17 mouse cellular contexts compared by ENCODE assay signal in the genomic region with DNA sequence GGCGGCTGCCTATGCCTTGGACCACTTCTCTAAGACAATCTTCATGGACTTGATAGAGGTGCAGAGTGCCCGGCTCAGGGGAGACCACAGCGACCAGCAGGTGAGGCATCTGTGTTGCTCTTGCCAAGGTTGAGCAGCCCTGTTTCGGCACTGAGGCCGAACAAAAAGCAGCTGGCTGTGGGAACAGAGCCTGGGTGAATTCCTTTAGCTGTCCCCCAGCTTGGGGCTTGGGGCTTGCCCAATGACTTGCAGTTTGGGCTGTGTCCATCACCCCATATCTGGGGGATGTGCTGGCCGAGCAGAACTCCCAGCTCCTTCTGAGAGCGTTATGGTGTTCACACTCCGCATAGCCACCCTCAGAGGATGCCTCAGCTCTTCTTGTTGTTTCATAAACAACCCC.
"Had no signal": no experiment of that assay in that cellular context is flagged by ENCODE, and none has a peak within 500 bp of the region (broad histone marks: within the 10 kb centered on the region; RNA-seq: fewer than 3 reads in every experiment).

No protein-coding gene starts in this region.

- H3K27me3 ChIP-seq: lung, embryonic 15.5 days; megakaryocyte, embryonic 14.5 days; midbrain, embryonic 13.5 days; midbrain, embryonic 15.5 days; neural tube, embryonic 12.5 days; stomach, embryonic 15.5 days had no signal

- DNase-seq: lung, adult 2 months; lung, postnatal 14 days; lung, postnatal 36 days; right cerebral cortex, postnatal 14 days; thymus, adult 2 months; thymus, postnatal 25 days; thymus, postnatal 4 days had no signal

- H3K4me2 ChIP-seq: lung, embryonic 15.5 days; midbrain, embryonic 11.5 days; midbrain, embryonic 13.5 days; midbrain, embryonic 15.5 days; neural tube, embryonic 12.5 days; stomach, embryonic 15.5 days had no signal

- ATAC-seq: lung, postnatal 0 days; midbrain, embryonic 13.5 days; midbrain, embryonic 15.5 days had no signal

- H3K27ac ChIP-seq: lung, embryonic 15.5 days; macrophage; midbrain, embryonic 13.5 days; midbrain, embryonic 15.5 days; neural tube, embryonic 12.5 days; stomach, embryonic 15.5 days; stomach, postnatal 0 days had no signal

- H3K4me1 ChIP-seq: midbrain, embryonic 13.5 days; midbrain, embryonic 15.5 days; neural tube, embryonic 12.5 days; stomach, embryonic 15.5 days had no signal

- H3K9me3 ChIP-seq: lung, embryonic 15.5 days; midbrain, embryonic 13.5 days; midbrain, embryonic 15.5 days; neural tube, embryonic 12.5 days; stomach, embryonic 15.5 days had no signal

- H3K9ac ChIP-seq: lung, embryonic 15.5 days; midbrain, embryonic 13.5 days; midbrain, embryonic 15.5 days; neural tube, embryonic 12.5 days; stomach, embryonic 15.5 days had no signal

- H3K4me3 ChIP-seq: lung, embryonic 15.5 days; megakaryocyte, embryonic 14.5 days; midbrain, embryonic 13.5 days; midbrain, embryonic 15.5 days; neural tube, embryonic 12.5 days; stomach, embryonic 15.5 days had no signal
